9 mouse cellular contexts compared by ENCODE assay signal in genomic region chr9:121443696-121444366, GRCm38 (mm10). TPM values are rescaled to one million over a fixed set of nuclear protein-coding genes. Genes with fewer than 3 reads are reported as not detected.
A peak's percentile ranks its signal among the peaks of the same experiment; 100 is the strongest.
DNase-seq lines count a peak whose midpoint lies in the region; ATAC-seq lines count a peak whose summit lies in the region.
"Had no signal": no experiment of that assay in that cellular context is flagged by ENCODE, and none has a peak within 500 bp of the region (broad histone marks: within the 10 kb centered on the region; RNA-seq: fewer than 3 reads in every experiment).

No protein-coding gene starts in this region.

- H3K9ac ChIP-seq in embryonic facial prominence, embryonic 11.5 days (replicated peaks; ENCODE audit: low read length): no peak overlapping the region
- no peak overlapping the region for H3K9ac ChIP-seq in liver, embryonic 12.5 days
- H3K9ac ChIP-seq: embryonic facial prominence, embryonic 15.5 days had no signal

- H3K4me3 ChIP-seq in embryonic facial prominence, embryonic 11.5 days (ENCODE audit: low read depth, low read length): no peak overlapping the region
- no peak overlapping the region for H3K4me3 ChIP-seq in liver, embryonic 12.5 days
- H3K4me3 ChIP-seq: embryonic facial prominence, embryonic 15.5 days; left cerebral cortex, adult 2 months had no signal

- H3K4me2 ChIP-seq in embryonic facial prominence, embryonic 11.5 days (ENCODE audit: low read depth, low read length): no peak overlapping the region
- H3K4me2 ChIP-seq in liver, embryonic 12.5 days: no peak overlapping the region
- H3K4me2 ChIP-seq: embryonic facial prominence, embryonic 15.5 days had no signal

- H3K27ac ChIP-seq in embryonic facial prominence, embryonic 11.5 days (replicated peaks; ENCODE audit: low read depth, low read length): no peak overlapping the region
- H3K27ac ChIP-seq in liver, embryonic 12.5 days: no peak overlapping the region
- H3K27ac ChIP-seq: embryonic facial prominence, embryonic 15.5 days; left cerebral cortex, adult 2 months had no signal

- H3K4me1 ChIP-seq in embryonic facial prominence, embryonic 11.5 days (ENCODE audit: control insufficient read depth, insufficient read depth, low read length): no peaks in the 10 kb centered on the region
- peaks cover 20% of the 10 kb centered on the region for H3K4me1 ChIP-seq in liver, embryonic 12.5 days
- H3K4me1 ChIP-seq: embryonic facial prominence, embryonic 15.5 days had no signal

- ATAC-seq in embryonic facial prominence, embryonic 11.5 days (replicated peaks; ENCODE audit: insufficient number of reproducible peaks, low FRiP score, low TSS enrichment, low read depth): 0 out of 2 replicates have a peak, but pooled peaks have one; percentile 53
- peak; percentile 41; the same call in 1 of the 2 replicates for ATAC-seq in liver, embryonic 12.5 days
- no peak for ATAC-seq in activated CD4-positive, CD25-positive, alpha-beta regulatory T cell, adult 4 months

- no peaks in the 10 kb centered on the region for H3K36me3 ChIP-seq in embryonic facial prominence, embryonic 11.5 days (replicated peaks; ENCODE audit: control insufficient read depth, insufficient read depth, low read depth, low read length)
- H3K36me3 ChIP-seq in liver, embryonic 12.5 days: peaks cover 57% of the 10 kb centered on the region

- WGBS in embryonic facial prominence, embryonic 11.5 days: 68% methylated on average over 31 of the region's 31 CpGs
- WGBS in liver, embryonic 12.5 days (ENCODE audit: insufficient replicate concordance): 77% methylated on average over 31 of the region's 31 CpGs

- peak; percentile 39 for DNase-seq in right cerebral cortex, adult 18-20 months
- DNase-seq in right cerebral cortex, adult 2 months (ENCODE audit: low spot score in 2 of 2): no peak
- DNase-seq in embryonic facial prominence, embryonic 11.5 days (ENCODE audit: low spot score): no peak
- no peak for DNase-seq in adrenal gland, adult 18-20 months (ENCODE audit: low spot score in 2 of 2)
- DNase-seq in kidney, postnatal 25 days: no peak

- H3K27me3 ChIP-seq in embryonic facial prominence, embryonic 11.5 days (ENCODE audit: control insufficient read depth, insufficient read depth, low read length): no peaks in the 10 kb centered on the region
- H3K27me3 ChIP-seq in liver, embryonic 12.5 days (replicated peaks): no peaks in the 10 kb centered on the region
- H3K27me3 ChIP-seq: embryonic facial prominence, embryonic 15.5 days had no signal

- H3K9me3 ChIP-seq in embryonic facial prominence, embryonic 11.5 days (replicated peaks; ENCODE audit: control insufficient read depth, low read length): no peaks in the 10 kb centered on the region
- no peaks in the 10 kb centered on the region for H3K9me3 ChIP-seq in liver, embryonic 12.5 days (replicated peaks)
- H3K9me3 ChIP-seq: embryonic facial prominence, embryonic 15.5 days had no signal

RNA-seq across cellular contexts. Expression of gene Cck, which starts 51.7 kb away (rescaled TPM):
- 0.65 and 1.7 TPM in 2 replicates for polyA plus RNA-seq in embryonic facial prominence, embryonic 11.5 days (2014; fragmentation: Nextera tagmentation; extraction: Ambion mirVana)
- polyA plus RNA-seq in liver, embryonic 12.5 days (2016; fragmentation: Nextera tagmentation; extraction: Ambion mirVana): 1.2 and 1.5 TPM in 2 replicates
- total RNA-seq in adrenal gland, adult 18-20 months (2021): 1 to 10 TPM in 1 of 2 experiments, under 1 TPM in 1; 0.77 to 2.7 TPM
- polyA plus RNA-seq in activated CD4-positive, CD25-positive, alpha-beta regulatory T cell, adult 4 months (2017; shearing (Covaris generic)): not detected
